Mouse (Mus musculus): ENCODE data around the gene Mtmr12.

GRCm38 (mm10) chr15:12250350-12250749, 45.5 kb downstream of the Mtmr12 start:
- TF ChIP-seq CTCF (IDR thresholded peaks at IDR 0.05; ENCODE audit: low read depth, low read length) (no peak), POLR2A (IDR thresholded peaks at IDR 0.05; ENCODE audit: extremely low read depth, insufficient read depth, low read length) (no peak)

Measured in liver, adult 2 months (tissue).